Mouse (Mus musculus): ENCODE measurements around the gene Cnot8. TPM values are rescaled to one million over a fixed set of nuclear protein-coding genes. Genes with fewer than 3 reads are reported as not detected.

Gene Cnot8
- polyA plus RNA-seq, 1 experiment = 103 TPM

GRCm38 (mm10) chr11:58134869-58135268 lies 30.9 kb downstream of the Cnot8 start:
- TF ChIP-seq POLR2A (IDR thresholded peaks at IDR 0.05; ENCODE audit: borderline replicate concordance, extremely low read depth, insufficient read depth, insufficient read length, poor library complexity, severe bottlenecking) (no peak), CTCF (IDR thresholded peaks at IDR 0.05; ENCODE audit: borderline replicate concordance, extremely low read depth, insufficient read depth, insufficient read length) (no peak)
- DNase-seq (ENCODE audit: low read depth) = no peak

DNA sequence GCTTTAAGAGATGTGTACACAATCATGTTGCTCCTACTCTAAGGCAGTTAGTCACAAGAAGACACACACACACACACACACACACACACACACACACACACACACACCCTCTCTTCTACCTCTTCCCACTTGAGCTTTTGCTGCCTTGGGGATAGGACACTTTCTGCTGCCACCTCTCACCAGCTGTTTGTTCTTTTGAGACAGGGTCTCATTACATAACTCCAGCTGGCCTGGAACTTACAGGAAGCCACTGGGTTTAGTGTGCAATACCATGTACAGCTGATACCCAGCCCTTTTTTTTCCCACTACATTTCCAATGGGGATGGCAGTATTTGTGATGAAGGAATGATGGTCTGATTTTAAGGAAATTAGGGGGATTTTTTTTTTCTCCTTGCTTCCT lies 31.3 kb downstream of the Cnot8 start:
- TF ChIP-seq POLR2A (IDR thresholded peaks at IDR 0.05; ENCODE audit: borderline replicate concordance, extremely low read depth, insufficient read depth, insufficient read length, poor library complexity, severe bottlenecking) (no peak), CTCF (IDR thresholded peaks at IDR 0.05; ENCODE audit: borderline replicate concordance, extremely low read depth, insufficient read depth, insufficient read length) (no peak)
- DNase-seq (ENCODE audit: low read depth) = no peak

DNA sequence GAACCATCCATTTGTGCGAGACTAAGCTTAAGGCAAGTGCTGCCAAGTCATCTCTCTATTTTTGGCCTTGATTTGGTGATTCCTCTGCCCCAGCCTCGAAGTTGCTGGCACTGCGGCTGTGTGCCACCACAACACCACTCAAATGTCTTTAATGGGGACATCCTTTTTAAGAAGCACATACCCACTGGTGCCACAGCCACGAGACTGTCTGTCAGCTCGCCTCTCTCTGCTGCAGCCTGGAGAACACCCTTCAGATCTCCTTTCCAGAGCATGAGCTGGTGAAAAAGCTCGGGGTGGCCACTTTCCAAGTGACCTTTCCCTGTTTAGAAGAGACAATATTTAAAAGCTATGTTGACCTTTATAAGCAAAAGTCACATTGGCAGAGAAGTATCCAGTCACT lies 32.7 kb downstream of the Cnot8 start:
- TF ChIP-seq CTCF (IDR thresholded peaks at IDR 0.05; ENCODE audit: borderline replicate concordance, extremely low read depth, insufficient read depth, insufficient read length) (no peak), POLR2A (IDR thresholded peaks at IDR 0.05; ENCODE audit: borderline replicate concordance, extremely low read depth, insufficient read depth, insufficient read length, poor library complexity, severe bottlenecking) (no peak)
- no peak for DNase-seq (ENCODE audit: low read depth)

- no peak for TF ChIP-seq POLR2A (IDR thresholded peaks at IDR 0.05; ENCODE audit: borderline replicate concordance, extremely low read depth, insufficient read depth, insufficient read length, poor library complexity, severe bottlenecking)
- TF ChIP-seq CTCF (IDR thresholded peaks at IDR 0.05; ENCODE audit: borderline replicate concordance, extremely low read depth, insufficient read depth, insufficient read length) = no peak
- no peak for DNase-seq (ENCODE audit: low read depth)
Measured at GRCm38 (mm10) chr11:58138821-58139220, 34.9 kb downstream of the Cnot8 start.

DNA sequence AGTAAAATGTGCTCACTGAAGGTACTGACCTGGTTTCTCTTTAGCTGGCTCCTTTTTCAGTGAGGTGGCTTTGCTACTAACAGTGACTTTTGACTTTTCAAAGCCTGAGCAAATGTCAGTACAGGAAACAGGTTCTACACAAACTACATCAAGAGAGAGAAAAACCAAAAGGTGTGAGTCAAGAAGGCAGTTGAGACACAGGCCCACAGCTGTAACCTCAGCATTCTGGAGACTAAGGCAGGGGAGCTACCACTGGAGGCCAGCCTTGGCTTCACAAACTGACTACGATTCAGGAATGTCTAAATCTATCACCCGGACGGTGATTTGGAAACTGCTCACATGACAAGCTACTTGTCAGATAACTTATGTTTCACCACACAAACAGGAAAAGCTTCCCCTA lies 35.5 kb downstream of the Cnot8 start:
- TF ChIP-seq CTCF (IDR thresholded peaks at IDR 0.05; ENCODE audit: borderline replicate concordance, extremely low read depth, insufficient read depth, insufficient read length) (no peak), POLR2A (IDR thresholded peaks at IDR 0.05; ENCODE audit: borderline replicate concordance, extremely low read depth, insufficient read depth, insufficient read length, poor library complexity, severe bottlenecking) (no peak)
- DNase-seq (ENCODE audit: low read depth) = no peak

DNA sequence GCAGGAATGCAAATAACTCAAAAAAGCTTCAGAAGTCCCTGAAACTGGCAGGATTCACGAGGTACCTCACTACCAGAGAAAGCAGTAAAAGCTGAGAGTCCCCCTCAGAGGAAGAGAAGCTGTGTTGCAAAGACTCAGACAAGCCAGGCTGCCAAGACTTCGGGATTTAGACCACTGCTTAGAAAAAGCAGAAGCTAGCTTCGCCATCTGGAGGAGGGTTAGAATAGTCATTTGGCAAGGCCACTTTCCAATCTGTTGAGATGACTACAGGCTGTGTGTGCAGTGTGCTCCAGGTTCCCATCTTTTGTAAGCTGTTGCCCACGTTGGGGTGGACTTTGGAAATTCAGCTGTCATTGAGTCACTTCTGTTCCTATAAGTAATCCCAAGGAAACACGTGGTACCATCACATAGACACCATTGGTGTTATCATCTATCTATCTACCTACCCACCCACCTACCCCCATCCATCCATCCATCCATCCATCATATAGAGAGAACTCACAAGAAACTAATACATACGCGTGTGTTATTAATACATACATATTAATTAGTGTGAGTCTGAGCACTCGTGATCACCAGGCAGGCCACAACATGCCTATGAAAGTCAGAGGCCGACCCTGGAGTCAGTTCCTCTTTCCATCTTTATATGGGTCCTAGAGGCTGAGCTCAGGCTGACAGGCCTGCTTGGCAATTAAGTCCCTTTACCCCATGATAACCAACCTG lies 39.9 kb downstream of the Cnot8 start:
- TF ChIP-seq CTCF (IDR thresholded peaks at IDR 0.05; ENCODE audit: borderline replicate concordance, extremely low read depth, insufficient read depth, insufficient read length) (no peak), POLR2A (IDR thresholded peaks at IDR 0.05; ENCODE audit: borderline replicate concordance, extremely low read depth, insufficient read depth, insufficient read length, poor library complexity, severe bottlenecking) (no peak)
- peak; percentile 9 for DNase-seq (ENCODE audit: low read depth)

DNA sequence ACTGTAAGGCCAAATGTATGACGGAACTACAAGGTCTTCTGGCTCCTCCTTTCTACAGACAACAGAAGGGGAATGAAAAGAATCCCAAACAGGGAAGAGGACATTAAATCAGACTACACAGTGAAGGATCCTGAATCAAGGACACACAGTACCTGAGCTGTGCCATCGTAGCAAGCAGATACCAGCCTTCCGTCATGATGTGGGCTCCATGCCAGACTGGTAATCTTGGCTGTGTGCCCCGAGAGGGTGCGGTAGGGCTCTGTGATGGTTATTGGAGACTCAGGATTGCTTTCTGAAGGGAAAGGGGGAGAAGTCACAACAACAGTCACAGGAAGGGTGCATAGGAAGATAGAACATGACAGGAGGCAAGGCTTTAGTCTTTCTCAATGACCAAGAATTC lies 42.3 kb downstream of the Cnot8 start:
- TF ChIP-seq CTCF (IDR thresholded peaks at IDR 0.05; ENCODE audit: borderline replicate concordance, extremely low read depth, insufficient read depth, insufficient read length) (no peak), POLR2A (IDR thresholded peaks at IDR 0.05; ENCODE audit: borderline replicate concordance, extremely low read depth, insufficient read depth, insufficient read length, poor library complexity, severe bottlenecking) (no peak)
- peak; percentile 9 for DNase-seq (ENCODE audit: low read depth)

DNA sequence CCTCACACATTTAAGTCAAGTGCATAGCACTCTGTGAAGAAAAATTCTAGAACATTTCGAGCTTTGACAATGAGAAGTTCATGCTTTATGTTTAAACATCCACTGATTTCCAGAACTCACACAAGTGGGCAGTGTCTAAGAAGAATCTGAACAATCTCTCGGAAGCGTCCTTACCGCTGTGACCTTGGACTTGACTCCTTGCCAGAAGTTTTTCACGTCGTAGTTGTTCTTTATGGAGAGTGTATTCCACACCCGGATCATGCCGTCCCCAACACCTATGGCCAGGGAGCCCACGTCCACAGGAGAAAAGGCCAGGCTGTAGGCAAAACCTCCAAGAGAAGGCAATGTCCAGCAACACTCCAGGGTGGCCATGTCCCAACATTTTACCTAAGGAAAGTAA lies 51.5 kb downstream of the Cnot8 start:
- no peak for DNase-seq (ENCODE audit: low read depth)
- TF ChIP-seq CTCF (IDR thresholded peaks at IDR 0.05; ENCODE audit: borderline replicate concordance, extremely low read depth, insufficient read depth, insufficient read length) (no peak), POLR2A (IDR thresholded peaks at IDR 0.05; ENCODE audit: borderline replicate concordance, extremely low read depth, insufficient read depth, insufficient read length, poor library complexity, severe bottlenecking) (no peak)

- no peak for DNase-seq (ENCODE audit: low read depth)
- TF ChIP-seq CTCF (IDR thresholded peaks at IDR 0.05; ENCODE audit: borderline replicate concordance, extremely low read depth, insufficient read depth, insufficient read length) (no peak), POLR2A (IDR thresholded peaks at IDR 0.05; ENCODE audit: borderline replicate concordance, extremely low read depth, insufficient read depth, insufficient read length, poor library complexity, severe bottlenecking) (no peak)
Measured at GRCm38 (mm10) chr11:58156871-58157270, 52.9 kb downstream of the Cnot8 start.

GRCm38 (mm10) chr11:58165072-58165471 lies 61.1 kb downstream of the Cnot8 start:
- no peak for DNase-seq (ENCODE audit: low read depth)
- TF ChIP-seq POLR2A (IDR thresholded peaks at IDR 0.05; ENCODE audit: borderline replicate concordance, extremely low read depth, insufficient read depth, insufficient read length, poor library complexity, severe bottlenecking) (no peak), CTCF (IDR thresholded peaks at IDR 0.05; ENCODE audit: borderline replicate concordance, extremely low read depth, insufficient read depth, insufficient read length) (peak; percentile 17; the same call in 1 of the 2 replicates)

GRCm38 (mm10) chr11:58167822-58168166 lies 63.8 kb downstream of the Cnot8 start:
- DNase-seq (ENCODE audit: low read depth) = no peak
- TF ChIP-seq POLR2A (IDR thresholded peaks at IDR 0.05; ENCODE audit: borderline replicate concordance, extremely low read depth, insufficient read depth, insufficient read length, poor library complexity, severe bottlenecking) (no peak), CTCF (IDR thresholded peaks at IDR 0.05; ENCODE audit: borderline replicate concordance, extremely low read depth, insufficient read depth, insufficient read length) (no peak)

Other genes with a start within 250 kb of the Cnot8 start
- 36.5 and 57.6 TPM in 2 replicates for gene Larp1, start 95.1 kb upstream of the Cnot8 start, polyA plus RNA-seq (2012; rRNA removed)
- not detected in 2 replicates for gene Gm12248, start 11.0 kb upstream of the Cnot8 start, polyA plus RNA-seq (2012; rRNA removed)
- gene Gemin5, start 64.4 kb downstream of the Cnot8 start, polyA plus RNA-seq (2012; rRNA removed) = 12.2 and 15.6 TPM in 2 replicates
- gene Mrpl22, start 67.5 kb downstream of the Cnot8 start, polyA plus RNA-seq (2012; rRNA removed) = 56.5 and 73.0 TPM in 2 replicates
- gene Igtp, start 95.4 kb downstream of the Cnot8 start, polyA plus RNA-seq (2012; rRNA removed) = 0.82 and 1.2 TPM in 2 replicates
- gene Irgm2, start 95.5 kb downstream of the Cnot8 start, polyA plus RNA-seq (2012; rRNA removed) = 0.61 and 1.2 TPM in 2 replicates
- gene 4930438A08Rik, start 170.6 kb downstream of the Cnot8 start, polyA plus RNA-seq (2012; rRNA removed) = not detected in 2 replicates
- gene Zfp692, start 202.9 kb downstream of the Cnot8 start, polyA plus RNA-seq (2012; rRNA removed) = 43.0 and 83.0 TPM in 2 replicates
- gene Zfp672, start 226.2 kb downstream of the Cnot8 start, polyA plus RNA-seq (2012; rRNA removed) = 41.9 and 47.0 TPM in 2 replicates
- gene Sh3bp5l, start 226.6 kb downstream of the Cnot8 start, polyA plus RNA-seq (2012; rRNA removed) = 39.9 and 46.8 TPM in 2 replicates